9 mouse cellular contexts compared by ENCODE assay signal in the genomic region with DNA sequence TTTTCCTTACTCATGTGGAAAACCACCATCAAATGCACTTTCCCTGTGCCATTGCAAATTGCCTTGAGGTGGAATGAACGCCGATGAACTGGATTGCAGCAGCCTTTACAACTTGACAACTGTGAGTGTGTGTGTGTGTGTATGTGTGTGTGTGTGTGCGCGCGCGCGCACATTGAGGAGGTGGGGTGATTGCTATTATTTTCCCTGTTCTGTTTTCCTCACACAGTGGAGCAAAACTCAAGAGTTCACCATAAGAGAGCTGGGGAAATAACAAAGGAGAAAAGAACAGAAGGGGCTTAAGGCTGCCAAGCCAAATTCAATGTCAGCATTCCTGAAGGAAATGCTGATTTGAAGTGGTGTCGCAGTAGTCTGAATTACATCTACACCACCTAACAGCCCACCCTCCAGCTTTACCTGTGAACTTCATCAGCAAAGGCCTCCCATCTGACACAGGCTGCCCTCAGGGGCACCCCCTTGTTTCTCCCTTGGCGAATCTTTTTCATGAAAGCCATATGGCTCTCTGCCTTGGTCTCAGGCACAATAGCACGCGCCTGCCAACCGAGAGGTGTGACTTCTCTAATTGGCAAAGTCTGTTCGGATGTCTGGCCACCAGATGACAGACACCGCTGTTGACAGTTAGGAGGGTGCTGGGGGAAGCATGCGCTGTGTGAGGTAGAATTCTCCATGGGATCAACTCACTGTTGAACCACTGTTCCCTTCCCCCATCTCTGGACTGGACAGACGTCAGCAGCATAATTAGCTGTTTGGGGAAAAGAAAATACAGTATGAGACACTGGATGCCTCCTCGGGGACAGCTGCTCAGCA. TPM values are rescaled to one million over a fixed set of nuclear protein-coding genes. Genes with fewer than 3 reads are reported as not detected.
DNase-seq lines count a peak whose midpoint lies in the region; ATAC-seq lines count a peak whose summit lies in the region.
"Had no signal": no experiment of that assay in that cellular context is flagged by ENCODE, and none has a peak within 500 bp of the region (broad histone marks: within the 10 kb centered on the region; RNA-seq: fewer than 3 reads in every experiment).

No protein-coding gene starts in this region.

- DNase-seq in left cerebral cortex, postnatal 4 days = peak; percentile 82
- DNase-seq in left cerebral cortex, adult 11 months (ENCODE audit: low spot score) = no peak
- DNase-seq in forebrain, embryonic 10.5 days (ENCODE audit: extremely low spot score, low spot score) = peak; percentile 26
- peak; percentile 30 to 51 for DNase-seq in heart, postnatal 36 days
- peak; percentile 5 for DNase-seq in lung, postnatal 36 days
- no peak for DNase-seq in yolk sac, embryonic 10.5 days (ENCODE audit: low spot score)
- DNase-seq in adrenal gland, postnatal 4 days (ENCODE audit: low spot score in 2 of 2) = no peak

- H3K4me1 ChIP-seq in forebrain, embryonic 10.5 days = peaks cover 20% of the 10 kb centered on the region

- no peak for ATAC-seq in CD4-positive, CD25-positive, alpha-beta regulatory T cell, adult 4 months

- no peak overlapping the region for H3K4me3 ChIP-seq in forebrain, embryonic 10.5 days

- H3K36me3 ChIP-seq in forebrain, embryonic 10.5 days (replicated peaks) = no peaks in the 10 kb centered on the region

- intact Hi-C loops in left cerebral cortex, postnatal 4 days (cut with DNase I) = no loop called here
- intact Hi-C loops in heart, postnatal 36 days (cut with DNase I) = no loop called here

- 0 out of 2 replicates have a peak overlapping the region, but pooled peaks have one; percentile 20 for H3K27ac ChIP-seq in forebrain, embryonic 10.5 days
- H3K27ac ChIP-seq: macrophage had no signal

- H3K9me3 ChIP-seq in forebrain, embryonic 10.5 days = no peaks in the 10 kb centered on the region

- 76% methylated on average over 17 of the region's 17 CpGs for WGBS in forebrain, embryonic 10.5 days

- H3K27me3 ChIP-seq in forebrain, embryonic 10.5 days (ENCODE audit: poor library complexity, severe bottlenecking) = no peaks in the 10 kb centered on the region

RNA-seq across cellular contexts. Expression of a gene that starts 47.6 kb away (rescaled TPM):
- total RNA-seq in left cerebral cortex, postnatal 4 days (2021) = 100 to 1,000 TPM; 211 to 217 TPM
- 20.5 and 21.4 TPM in 2 replicates for polyA plus RNA-seq in forebrain, embryonic 10.5 days (2016; fragmentation: Nextera tagmentation; extraction: Ambion mirVana)
- total RNA-seq in heart, postnatal 36 days (2021) = 10 to 100 TPM; 32.1 to 35.1 TPM
- polyA plus RNA-seq in CD4-positive, CD25-positive, alpha-beta regulatory T cell, adult 4 months (2017; shearing (Covaris generic)) = 100 to 1,000 TPM in 1 of 2 experiments, 10 to 100 TPM in 1; 71.9 to 106 TPM
- 10 to 100 TPM; 67.7 to 74.4 TPM for total RNA-seq in adrenal gland, postnatal 4 days (2021)

Comparison
In these comparisons a context has a peak if more than half of its experiments do, and no peak if none do; other contexts are left out.
1. DNase-seq: peak in left cerebral cortex, postnatal 4 days (single experiment), forebrain, embryonic 10.5 days (single experiment), heart, postnatal 36 days (2 of 2) and lung, postnatal 36 days (single experiment); none in left cerebral cortex, adult 11 months (single experiment), yolk sac, embryonic 10.5 days (single experiment) and adrenal gland, postnatal 4 days (0 of 2).